Mouse (Mus musculus) midbrain, postnatal 0 days (tissue): ENCODE measurements around the gene Acsf2. TPM values are rescaled to one million over a fixed set of nuclear protein-coding genes. Genes with fewer than 3 reads are reported as not detected.

ENCODE experiments used
- ATAC-seq: fragments of 200-750 bp; cut with Nextera tagmentation; 2 replicates; pipeline ENCODE4 v1.8.0; 2017; ENCODE audit warnings: moderate number of reproducible peaks, mild to moderate bottlenecking, moderate TSS enrichment, moderate library complexity; ENCODE audit not compliant: low FRiP score
- DNase-seq: peaks from one replicate; pipeline ENCODE4 v3.0.0-alpha.2; 2015; ENCODE audit warnings: low spot score
- H3K27ac ChIP-seq: fragments of 300-500 bp; sonication (generic); 2 replicates; pipeline ENCODE4 v1.5.1; 2014; ENCODE audit warnings: low read depth, mild to moderate bottlenecking, low read length, mixed read lengths
- H3K27me3 ChIP-seq: fragments of 300-500 bp; sonication (generic); 2 replicates; pipeline ENCODE4 v1.6.1; 2014; ENCODE audit warnings: low read length, control low read depth, mixed read lengths; ENCODE audit not compliant: insufficient read depth
- H3K36me3 ChIP-seq: fragments of 300-500 bp; sonication (generic); 2 replicates; pipeline ENCODE4 v1.6.1; 2014; ENCODE audit warnings: low read length, control low read depth, mixed read lengths; ENCODE audit not compliant: insufficient read depth
- H3K4me1 ChIP-seq: fragments of 300-500 bp; sonication (generic); 2 replicates; pipeline ENCODE4 v1.6.1; 2014; ENCODE audit warnings: mild to moderate bottlenecking, control low read depth, antibody characterized with exemption, low read length, mixed read lengths; ENCODE audit not compliant: insufficient read depth
- H3K4me2 ChIP-seq: fragments of 300-500 bp; sonication (generic); 2 replicates; pipeline ENCODE4 v1.6.1; 2014; ENCODE audit warnings: low read depth, mild to moderate bottlenecking, low read length, mixed read lengths; ENCODE audit not compliant: poor library complexity, severe bottlenecking
- H3K4me3 ChIP-seq: fragments of 300-500 bp; sonication (generic); 2 replicates; pipeline ENCODE4 v1.5.1; 2014; ENCODE audit warnings: low read depth, mild to moderate bottlenecking, low read length, moderate library complexity
- H3K9ac ChIP-seq: fragments of 300-500 bp; sonication (generic); replicated peaks from 2 replicates; pipeline ENCODE4 v1.6.1; 2014; ENCODE audit warnings: mild to moderate bottlenecking, low read length, moderate library complexity, mixed read lengths; ENCODE audit not compliant: poor library complexity, severe bottlenecking
- H3K9me3 ChIP-seq: fragments of 300-500 bp; sonication (generic); 2 replicates; pipeline ENCODE4 v1.6.1; 2016; ENCODE audit warnings: low read length, control low read depth
- CTCF ChIP-seq: IDR thresholded peaks from 2 replicates; pipeline ENCODE4 v1.5.1; 2016; ENCODE audit warnings: antibody characterized with exemption, mild to moderate bottlenecking
- WGBS: fragments of 180-500 bp; shearing (Covaris S2); extraction: QIAGEN DNeasy Blood & Tissue Kit; methylation state at CpG from one replicate; pipeline ENCODE4 v1.1.7; 2014; 5-methylcytosine and 5-hydroxymethylcytosine counted together
- polyA plus RNA-seq: library from polyadenylated mRNA; unstranded; fragments of >200 nt; fragmentation: Nextera tagmentation; extraction: Ambion mirVana; gene quantifications from 2 replicates; pipeline ENCODE4 v1.2.1, GENCODE M21; 2015
- total RNA-seq: library from RNA; depleted of rRNA; stranded (reverse); fragments of >200 nt; gene quantifications from 2 replicates; pipeline ENCODE4 v1.2.3, GENCODE M21; 2014

The Acsf2 gene
- total and polyA plus RNA-seq, 2 experiments from 2014 or later: 1.9 to 6.6 TPM

DNA sequence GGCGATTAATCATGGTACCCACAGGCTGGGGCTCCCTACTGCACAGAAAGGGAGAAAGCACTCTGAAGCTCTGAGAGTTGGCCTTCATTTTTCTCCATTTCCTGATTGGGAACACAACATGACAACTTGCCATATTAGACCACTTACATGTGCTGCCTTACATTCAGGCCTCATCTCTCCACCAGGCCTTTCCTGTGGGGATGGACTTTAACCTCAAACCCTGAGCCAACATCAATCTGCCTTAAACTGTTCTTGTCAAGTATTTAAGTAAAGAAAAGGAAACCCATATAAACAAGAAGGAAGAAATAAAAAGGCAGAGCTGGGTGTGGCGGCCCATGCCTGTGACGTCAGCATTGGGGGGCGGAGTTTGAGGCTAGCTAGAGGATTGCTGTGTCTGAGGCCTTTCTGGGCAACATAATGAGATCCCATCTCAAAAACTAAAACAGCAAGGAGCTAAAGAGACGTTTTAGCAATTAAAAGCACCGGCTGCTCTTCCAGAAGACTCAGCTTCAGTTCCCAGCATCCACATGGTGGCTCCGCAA is 5.3 kb downstream of the Acsf2 start:
- no peak for DNase-seq
- H3K36me3 ChIP-seq: no peaks in the 10 kb centered on the region

DNA sequence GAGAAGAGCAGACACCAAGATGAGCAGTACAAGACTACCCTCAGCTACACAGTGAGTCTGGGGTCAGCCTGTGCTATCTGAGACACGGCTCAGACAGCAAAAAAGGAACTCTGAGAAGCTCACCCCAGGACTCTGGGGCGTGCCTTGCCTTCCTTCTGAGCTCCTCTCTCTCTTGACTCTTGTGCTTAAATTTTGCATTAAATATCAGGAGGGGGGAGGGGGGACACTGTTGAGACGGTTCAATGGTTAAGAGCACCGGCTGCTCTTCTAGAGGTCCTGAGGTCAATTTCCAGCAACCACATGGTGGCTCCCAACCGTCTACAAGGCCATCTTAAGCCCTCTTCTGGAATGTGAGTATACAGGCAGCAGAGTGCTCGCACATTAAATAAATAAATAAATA is 14.2 kb downstream of the Acsf2 start:
- no peak for DNase-seq
- Histone ChIP-seq H3K9ac (no peak overlapping the region), H3K4me3 (no peak overlapping the region), H3K27me3 (no peaks in the 10 kb centered on the region), H3K36me3 (no peaks in the 10 kb centered on the region), H3K4me1 (no peaks in the 10 kb centered on the region), H3K27ac (no peak overlapping the region), H3K4me2 (no peak overlapping the region), H3K9me3 (no peaks in the 10 kb centered on the region)
- ATAC-seq: no peak
- 67% methylated on average over 6 of the region's 6 CpGs for WGBS
- TF ChIP-seq CTCF: no peak

More for the DNA sequence above, 5.3 kb downstream of the Acsf2 start:
- H3K4me1 ChIP-seq: no peaks in the 10 kb centered on the region
- ATAC-seq: no peak
- H3K9ac ChIP-seq: no peak overlapping the region
- no peaks in the 10 kb centered on the region for H3K9me3 ChIP-seq
- H3K4me3 ChIP-seq: no peak overlapping the region
- no peak overlapping the region for H3K27ac ChIP-seq
- no peak for TF ChIP-seq CTCF
- 68% methylated on average over 7 of the region's 7 CpGs for WGBS
- no peak overlapping the region for H3K4me2 ChIP-seq
- 0 out of 2 replicates have a peak, but pooled peaks cover 2% of the 10 kb centered on the region for H3K27me3 ChIP-seq

DNA sequence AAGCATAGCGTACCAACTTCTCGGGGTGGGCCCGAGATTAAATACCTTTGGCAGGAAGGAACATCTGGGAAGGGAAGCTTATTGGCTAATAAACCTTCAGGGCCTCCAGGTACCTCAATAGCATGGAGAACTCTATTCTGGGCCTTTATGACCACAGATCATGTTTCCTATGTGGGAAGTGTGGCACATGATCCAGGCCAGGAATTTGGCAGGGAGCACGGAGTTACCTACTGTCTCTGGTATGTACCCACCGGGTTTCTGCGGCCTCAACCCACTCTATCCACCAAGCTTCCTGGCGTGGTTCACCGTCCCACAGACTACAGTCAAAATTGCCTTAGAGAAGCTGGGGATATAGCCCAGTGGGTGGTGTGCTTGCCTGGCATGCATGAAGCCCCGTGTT is 16.6 kb downstream of the Acsf2 start:
- no peaks in the 10 kb centered on the region for H3K27me3 ChIP-seq
- no peaks in the 10 kb centered on the region for H3K9me3 ChIP-seq
- ATAC-seq (no peak), DNase-seq (no peak)
- H3K36me3 ChIP-seq: no peaks in the 10 kb centered on the region
- H3K4me1 ChIP-seq: no peaks in the 10 kb centered on the region
- no peak overlapping the region for H3K27ac ChIP-seq
- no peak overlapping the region for H3K9ac ChIP-seq
- 95% methylated on average over 9 of the region's 9 CpGs for WGBS
- TF ChIP-seq CTCF: no peak
- H3K4me3 ChIP-seq: no peak overlapping the region
- H3K4me2 ChIP-seq: no peak overlapping the region

DNA sequence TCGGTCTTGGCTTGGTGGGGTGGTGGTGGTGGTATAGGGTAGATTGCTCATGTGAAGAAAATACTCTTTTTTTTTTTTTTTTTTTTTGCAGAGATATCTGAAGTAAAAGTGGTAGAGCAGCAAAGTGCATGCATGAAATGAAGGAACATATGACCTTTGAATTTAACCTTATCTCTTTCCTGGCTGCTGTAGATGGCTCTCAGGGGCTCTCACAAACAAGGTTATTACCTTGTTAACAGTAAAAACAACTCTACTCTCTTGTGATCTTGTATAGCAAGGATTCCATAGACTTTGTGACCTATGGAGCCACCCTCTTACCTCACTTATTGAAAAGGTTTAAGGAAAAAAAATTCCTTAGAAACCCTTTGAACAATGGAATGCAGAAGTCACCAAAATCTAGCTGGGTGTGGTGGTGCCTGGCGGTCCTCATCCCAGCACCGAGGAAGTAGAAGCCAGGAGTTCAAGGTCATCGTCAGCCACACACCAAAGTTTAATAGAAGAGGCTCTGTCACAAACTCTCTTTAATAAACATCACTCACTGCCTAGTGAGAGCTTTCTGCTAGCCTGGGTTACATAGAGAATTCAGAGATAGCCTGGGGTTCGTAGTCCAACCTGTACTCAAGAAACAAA is 21.4 kb downstream of the Acsf2 start:
- 95% methylated on average over 5 of the region's 5 CpGs for WGBS
- H3K27me3 ChIP-seq: no peaks in the 10 kb centered on the region
- DNase-seq (no peak), ATAC-seq (no peak)
- no peaks in the 10 kb centered on the region for H3K4me1 ChIP-seq
- no peak overlapping the region for H3K4me2 ChIP-seq
- no peaks in the 10 kb centered on the region for H3K9me3 ChIP-seq
- no peak overlapping the region for H3K9ac ChIP-seq
- H3K27ac ChIP-seq: no peak overlapping the region
- no peak overlapping the region for H3K4me3 ChIP-seq
- no peaks in the 10 kb centered on the region for H3K36me3 ChIP-seq
- no peak for TF ChIP-seq CTCF

DNA sequence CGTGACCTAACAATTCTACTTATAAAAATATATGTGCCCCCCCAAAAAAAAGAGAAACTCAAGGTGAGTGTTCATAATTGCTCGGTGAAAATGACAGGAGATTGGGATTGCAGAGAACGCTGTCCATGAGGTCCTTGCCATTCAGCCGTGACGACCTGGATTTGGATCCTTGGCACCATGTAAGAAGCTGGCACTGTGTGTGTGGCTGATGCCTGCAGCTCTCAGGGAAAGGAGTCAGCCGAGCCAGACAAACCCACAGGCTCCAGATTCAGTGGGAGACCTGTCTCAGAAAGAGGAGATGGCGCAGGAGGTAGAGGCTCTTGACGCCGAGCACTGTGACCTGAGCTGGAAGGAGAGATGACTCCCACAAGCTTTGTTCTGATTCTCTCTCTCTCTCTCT is 25.3 kb downstream of the Acsf2 start:
- Histone ChIP-seq H3K27me3 (no peaks in the 10 kb centered on the region), H3K36me3 (no peaks in the 10 kb centered on the region), H3K4me3 (no peak overlapping the region), H3K9ac (no peak overlapping the region), H3K4me1 (no peaks in the 10 kb centered on the region), H3K27ac (no peak overlapping the region), H3K4me2 (no peak overlapping the region), H3K9me3 (no peaks in the 10 kb centered on the region)
- no peak for TF ChIP-seq CTCF
- DNase-seq: no peak
- no peak for ATAC-seq
- WGBS: 82% methylated on average over 9 of the region's 9 CpGs

DNA sequence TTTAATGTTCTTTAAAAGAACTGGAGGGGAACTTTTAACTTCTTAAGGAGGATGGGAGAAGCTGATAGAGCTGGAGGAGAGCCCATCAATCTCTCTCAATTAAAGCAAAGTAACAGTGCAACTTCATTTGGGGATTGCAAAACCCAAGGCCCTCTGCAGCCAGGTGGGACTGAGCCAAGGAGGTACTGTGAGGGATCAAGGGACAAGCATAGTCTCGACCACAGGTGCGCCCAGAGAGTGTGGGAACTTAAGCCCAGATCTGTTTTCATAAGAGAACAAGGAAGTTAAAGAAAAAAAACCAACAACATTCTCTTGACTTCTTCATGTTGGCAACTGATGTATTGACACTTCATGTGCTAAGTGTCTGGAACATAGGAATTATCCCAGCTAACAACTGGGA is 26.6 kb downstream of the Acsf2 start:
- Histone ChIP-seq H3K36me3 (no peaks in the 10 kb centered on the region), H3K9me3 (no peaks in the 10 kb centered on the region), H3K4me1 (no peaks in the 10 kb centered on the region), H3K27ac (no peak overlapping the region), H3K4me2 (no peak overlapping the region), H3K4me3 (no peak overlapping the region), H3K27me3 (no peaks in the 10 kb centered on the region), H3K9ac (no peak overlapping the region)
- no peak for TF ChIP-seq CTCF
- ATAC-seq: no peak
- DNase-seq: no peak
- WGBS: 81% methylated on average over 2 of the region's 2 CpGs
